Mouse (Mus musculus): ENCODE measurements around the gene Chchd6.

DNA sequence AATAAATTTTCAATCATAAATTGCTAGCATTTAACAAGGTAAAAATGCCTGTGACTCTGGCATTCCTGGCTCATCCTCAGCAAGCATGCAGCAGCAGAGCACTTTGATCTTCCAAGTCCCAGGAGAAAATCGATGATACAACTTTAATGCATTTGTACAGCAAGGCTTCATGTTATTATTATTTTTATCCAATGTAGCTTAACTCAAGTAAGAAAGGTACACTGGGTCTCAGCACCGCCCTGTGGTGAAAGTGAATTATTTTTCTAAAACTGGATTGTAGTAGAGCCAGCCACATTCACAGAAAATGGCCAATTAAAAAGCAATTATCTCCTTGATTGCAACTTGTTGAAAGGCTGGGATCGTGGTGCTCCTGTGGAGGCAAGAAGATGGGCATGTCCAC, 128.6 kb downstream of the Chchd6 start:
- TF ChIP-seq GATA1 (IDR thresholded peaks at IDR 0.05; ENCODE audit: borderline replicate concordance, low read length) (no peak), FLI1 (IDR thresholded peaks at IDR 0.05; ENCODE audit: low read length) (no peak)

Data from megakaryocyte, embryonic 14.5 days (primary cell).